25 mouse cellular contexts compared by ENCODE assay signal in genomic region chr15:101184300-101184699, GRCm38 (mm10). TPM values are rescaled to one million over a fixed set of nuclear protein-coding genes. Genes with fewer than 3 reads are reported as not detected.
DNase-seq lines count a peak whose midpoint lies in the region; ATAC-seq and TF ChIP-seq lines count a peak whose summit lies in the region.
"Had no signal": no experiment of that assay in that cellular context is flagged by ENCODE, and none has a peak within 500 bp of the region (broad histone marks: within the 10 kb centered on the region; RNA-seq: fewer than 3 reads in every experiment).

No protein-coding gene starts in this region.

- H3K4me2 ChIP-seq in intestine, embryonic 14.5 days (ENCODE audit: low read length), result no peak overlapping the region
- H3K4me2 ChIP-seq in intestine, embryonic 16.5 days (ENCODE audit: low read depth, low read length), result no peak overlapping the region
- H3K4me2 ChIP-seq in lung, embryonic 16.5 days (ENCODE audit: low read depth, low read length), result no peak overlapping the region
- no peak overlapping the region for H3K4me2 ChIP-seq in lung, postnatal 0 days (replicated peaks; ENCODE audit: low read depth, low read length)
- no peak overlapping the region for H3K4me2 ChIP-seq in stomach, embryonic 16.5 days (ENCODE audit: low read depth, low read length)
- H3K4me2 ChIP-seq: embryonic facial prominence, embryonic 13.5 days; forebrain, embryonic 12.5 days; forebrain, embryonic 15.5 days; heart, embryonic 13.5 days; hindbrain, embryonic 12.5 days; hindbrain, embryonic 15.5 days had no signal

- H3K4me3 ChIP-seq in intestine, embryonic 14.5 days (ENCODE audit: low read depth, low read length), result no peak overlapping the region
- no peak overlapping the region for H3K4me3 ChIP-seq in intestine, embryonic 16.5 days (ENCODE audit: low read length)
- H3K4me3 ChIP-seq in lung, embryonic 16.5 days (ENCODE audit: low read length), result no peak overlapping the region
- H3K4me3 ChIP-seq in lung, postnatal 0 days (ENCODE audit: low read depth, low read length), result no peak overlapping the region
- H3K4me3 ChIP-seq in stomach, embryonic 16.5 days (replicated peaks; ENCODE audit: low read length), result no peak overlapping the region
- H3K4me3 ChIP-seq: embryonic facial prominence, embryonic 10.5 days; embryonic facial prominence, embryonic 13.5 days; erythroblast, embryonic 14.5 days; forebrain, embryonic 12.5 days; forebrain, embryonic 15.5 days; heart, adult 2 months; heart, embryonic 10.5 days; heart, embryonic 13.5 days; hindbrain, embryonic 12.5 days; hindbrain, embryonic 15.5 days had no signal

- H3K27me3 ChIP-seq in intestine, embryonic 14.5 days (replicated peaks; ENCODE audit: control insufficient read depth, insufficient read depth, low read length), result no peaks in the 10 kb centered on the region
- no peaks in the 10 kb centered on the region for H3K27me3 ChIP-seq in intestine, embryonic 16.5 days (replicated peaks; ENCODE audit: control insufficient read depth, insufficient read depth, low read length)
- no peaks in the 10 kb centered on the region for H3K27me3 ChIP-seq in lung, embryonic 16.5 days (ENCODE audit: control insufficient read depth, insufficient read depth, low read depth, low read length)
- no peaks in the 10 kb centered on the region for H3K27me3 ChIP-seq in lung, postnatal 0 days (replicated peaks; ENCODE audit: insufficient read depth, low read length)
- H3K27me3 ChIP-seq in stomach, embryonic 16.5 days (ENCODE audit: control insufficient read depth, insufficient read depth, low read length), result no peaks in the 10 kb centered on the region
- H3K27me3 ChIP-seq: embryonic facial prominence, embryonic 13.5 days; forebrain, embryonic 12.5 days; forebrain, embryonic 15.5 days; heart, embryonic 13.5 days; hindbrain, embryonic 12.5 days; hindbrain, embryonic 15.5 days had no signal

- no peak for TF ChIP-seq EP300 in lung, postnatal 0 days (IDR thresholded peaks at IDR 0.05)

- H3K36me3 ChIP-seq in intestine, embryonic 14.5 days (ENCODE audit: control insufficient read depth, insufficient read depth, low read length), result peaks cover 13% of the 10 kb centered on the region
- peaks cover 4% of the 10 kb centered on the region; the same call in 1 of the 2 replicates for H3K36me3 ChIP-seq in intestine, embryonic 16.5 days (ENCODE audit: control insufficient read depth, insufficient read depth, low read length)
- H3K36me3 ChIP-seq in lung, embryonic 16.5 days (ENCODE audit: control insufficient read depth, insufficient read depth, low read length), result no peaks in the 10 kb centered on the region
- no peaks in the 10 kb centered on the region for H3K36me3 ChIP-seq in lung, postnatal 0 days (ENCODE audit: insufficient read depth, low read length)
- H3K36me3 ChIP-seq in stomach, embryonic 16.5 days (ENCODE audit: control insufficient read depth, insufficient read depth, low read length), result 0 out of 2 replicates have a peak, but pooled peaks cover 4% of the 10 kb centered on the region

- TF ChIP-seq CTCF in lung, postnatal 0 days (IDR thresholded peaks at IDR 0.05), result no peak

- peaks cover 25% of the 10 kb centered on the region for H3K4me1 ChIP-seq in intestine, embryonic 14.5 days (replicated peaks; ENCODE audit: control insufficient read depth, insufficient read depth, low read length)
- peaks cover 40% of the 10 kb centered on the region for H3K4me1 ChIP-seq in intestine, embryonic 16.5 days (ENCODE audit: control insufficient read depth, insufficient read depth, low read length)
- H3K4me1 ChIP-seq in lung, embryonic 16.5 days (replicated peaks; ENCODE audit: control insufficient read depth, insufficient read depth, low read length), result peaks cover 39% of the 10 kb centered on the region
- H3K4me1 ChIP-seq in lung, postnatal 0 days (ENCODE audit: insufficient read depth, low read depth, low read length), result peaks cover 23% of the 10 kb centered on the region; the same call in 1 of the 2 replicates
- peaks cover 49% of the 10 kb centered on the region for H3K4me1 ChIP-seq in stomach, embryonic 16.5 days (ENCODE audit: control insufficient read depth, insufficient read depth, low read length)

- H3K9me3 ChIP-seq in intestine, embryonic 14.5 days (ENCODE audit: control insufficient read depth, low read length), result 0 out of 2 replicates have a peak, but pooled peaks cover 3% of the 10 kb centered on the region
- H3K9me3 ChIP-seq in intestine, embryonic 16.5 days (ENCODE audit: control insufficient read depth, low read length), result no peaks in the 10 kb centered on the region
- no peaks in the 10 kb centered on the region for H3K9me3 ChIP-seq in lung, embryonic 16.5 days (ENCODE audit: control insufficient read depth, low read length)
- H3K9me3 ChIP-seq in lung, postnatal 0 days (ENCODE audit: low read length), result no peaks in the 10 kb centered on the region
- H3K9me3 ChIP-seq in stomach, embryonic 16.5 days (replicated peaks; ENCODE audit: control insufficient read depth, low read length), result no peaks in the 10 kb centered on the region
- H3K9me3 ChIP-seq: embryonic facial prominence, embryonic 10.5 days; embryonic facial prominence, embryonic 13.5 days; forebrain, embryonic 12.5 days; forebrain, embryonic 15.5 days; heart, embryonic 10.5 days; hindbrain, embryonic 12.5 days; hindbrain, embryonic 15.5 days had no signal

- no peak for DNase-seq in intestine, embryonic 14.5 days (ENCODE audit: low spot score)
- DNase-seq in lung, postnatal 0 days (ENCODE audit: low spot score), result no peak
- DNase-seq in adrenal gland, adult (ENCODE audit: inconsistent age in 2 of 2, low spot score in 1 of 2), result no peak
- DNase-seq: adrenal gland, adult 8-10 months; adrenal gland, postnatal 25 days; cerebellum, adult 8-10 months; cerebellum, postnatal 10 days; cerebellum, postnatal 36 days; embryo, embryonic 11 days; gastrocnemius, postnatal 25 days; heart, adult 2 months; heart, postnatal 14 days had no signal

- no peak for ATAC-seq in intestine, embryonic 14.5 days (replicated peaks; ENCODE audit: low FRiP score, low TSS enrichment, low read depth)
- ATAC-seq in intestine, embryonic 16.5 days, result no peak
- ATAC-seq in lung, embryonic 16.5 days (ENCODE audit: low read depth), result no peak
- ATAC-seq in lung, postnatal 0 days, result no peak
- ATAC-seq in stomach, embryonic 16.5 days (ENCODE audit: insufficient read depth, low FRiP score), result no peak
- ATAC-seq: CD4-positive, CD25-positive, alpha-beta regulatory T cell, adult 4 months; forebrain, embryonic 15.5 days had no signal

- 0 out of 2 replicates have a peak overlapping the region, but pooled peaks have one; percentile 16 for H3K27ac ChIP-seq in intestine, embryonic 14.5 days (ENCODE audit: low read depth)
- no peak overlapping the region for H3K27ac ChIP-seq in intestine, embryonic 16.5 days (ENCODE audit: low read length)
- peak overlapping the region; percentile 91; the same call in 1 of the 2 replicates for H3K27ac ChIP-seq in lung, embryonic 16.5 days (ENCODE audit: low read length)
- H3K27ac ChIP-seq in lung, postnatal 0 days (ENCODE audit: low read length), result no peak overlapping the region
- peak overlapping the region; percentile 31 for H3K27ac ChIP-seq in stomach, embryonic 16.5 days (ENCODE audit: low read length)
- H3K27ac ChIP-seq: embryonic facial prominence, embryonic 10.5 days; embryonic facial prominence, embryonic 13.5 days; forebrain, embryonic 12.5 days; forebrain, embryonic 15.5 days; heart, adult 2 months; heart, embryonic 10.5 days; heart, embryonic 13.5 days; hindbrain, embryonic 12.5 days; hindbrain, embryonic 15.5 days had no signal

- no peak overlapping the region for H3K9ac ChIP-seq in intestine, embryonic 14.5 days (ENCODE audit: low read length)
- no peak overlapping the region for H3K9ac ChIP-seq in intestine, embryonic 16.5 days (ENCODE audit: low read depth, low read length)
- no peak overlapping the region for H3K9ac ChIP-seq in lung, embryonic 16.5 days (ENCODE audit: low read length)
- no peak overlapping the region for H3K9ac ChIP-seq in lung, postnatal 0 days (replicated peaks; ENCODE audit: low read depth)
- no peak overlapping the region for H3K9ac ChIP-seq in stomach, embryonic 16.5 days (ENCODE audit: low read length)
- H3K9ac ChIP-seq: embryonic facial prominence, embryonic 13.5 days; forebrain, embryonic 12.5 days; forebrain, embryonic 15.5 days; heart, embryonic 13.5 days; hindbrain, embryonic 12.5 days; hindbrain, embryonic 15.5 days had no signal

- whole genome bisulfite sequencing in intestine, embryonic 14.5 days, result 89% methylated on average over 8 of the region's 8 CpGs
- WGBS in intestine, embryonic 16.5 days, result 76% methylated on average over 8 of the region's 8 CpGs
- 88% methylated on average over 8 of the region's 8 CpGs for WGBS in lung, embryonic 16.5 days
- 88% methylated on average over 8 of the region's 8 CpGs for WGBS in lung, postnatal 0 days
- WGBS in stomach, embryonic 16.5 days, result 85% methylated on average over 8 of the region's 8 CpGs

RNA-seq across cellular contexts. Expression of gene Acvr1b, which starts 10.4 kb away (rescaled TPM):
- 12.5 and 12.6 TPM in 2 replicates for polyA plus RNA-seq in intestine, embryonic 14.5 days (2014; fragmentation: Nextera tagmentation; extraction: Ambion mirVana)
- 10.4 and 11.0 TPM in 2 replicates for polyA plus RNA-seq in intestine, embryonic 16.5 days (2015; fragmentation: Nextera tagmentation; extraction: Ambion mirVana)
- polyA plus RNA-seq in lung, embryonic 16.5 days (2015; fragmentation: Nextera tagmentation; extraction: Ambion mirVana), result 6.8 and 7.9 TPM in 2 replicates
- 6.6 and 7.4 TPM in 2 replicates for polyA plus RNA-seq in lung, postnatal 0 days (2015; fragmentation: Nextera tagmentation; extraction: Ambion mirVana)
- polyA plus RNA-seq in stomach, embryonic 16.5 days (2015; fragmentation: Nextera tagmentation; extraction: Ambion mirVana), result 11.6 and 12.1 TPM in 2 replicates

RNA-seq across cellular contexts. Expression of gene Grasp, which starts 39.7 kb away (rescaled TPM):
- polyA plus RNA-seq in intestine, embryonic 14.5 days (2014; fragmentation: Nextera tagmentation; extraction: Ambion mirVana), result 3.5 and 4.2 TPM in 2 replicates
- 2.3 and 2.8 TPM in 2 replicates for polyA plus RNA-seq in intestine, embryonic 16.5 days (2015; fragmentation: Nextera tagmentation; extraction: Ambion mirVana)
- 5.6 and 6.1 TPM in 2 replicates for polyA plus RNA-seq in lung, embryonic 16.5 days (2015; fragmentation: Nextera tagmentation; extraction: Ambion mirVana)
- 8.2 and 8.6 TPM in 2 replicates for polyA plus RNA-seq in lung, postnatal 0 days (2015; fragmentation: Nextera tagmentation; extraction: Ambion mirVana)
- 2.1 and 2.7 TPM in 2 replicates for polyA plus RNA-seq in stomach, embryonic 16.5 days (2015; fragmentation: Nextera tagmentation; extraction: Ambion mirVana)

RNA-seq across cellular contexts. Expression of gene Acvrl1, which starts 56.0 kb away (rescaled TPM):
- polyA plus RNA-seq in intestine, embryonic 14.5 days (2014; fragmentation: Nextera tagmentation; extraction: Ambion mirVana), result 16.5 and 16.6 TPM in 2 replicates
- 31.2 and 31.9 TPM in 2 replicates for polyA plus RNA-seq in intestine, embryonic 16.5 days (2015; fragmentation: Nextera tagmentation; extraction: Ambion mirVana)
- polyA plus RNA-seq in lung, embryonic 16.5 days (2015; fragmentation: Nextera tagmentation; extraction: Ambion mirVana), result 91.3 and 93.3 TPM in 2 replicates
- polyA plus RNA-seq in lung, postnatal 0 days (2015; fragmentation: Nextera tagmentation; extraction: Ambion mirVana), result 159 and 168 TPM in 2 replicates
- 34.9 and 39.3 TPM in 2 replicates for polyA plus RNA-seq in stomach, embryonic 16.5 days (2015; fragmentation: Nextera tagmentation; extraction: Ambion mirVana)
- polyA plus RNA-seq: erythroblast, embryonic 14.5 days had no signal

Comparison
In these comparisons a context has a peak if more than half of its experiments do, and no peak if none do; other contexts are left out.
1. H3K27ac ChIP-seq: peak in intestine, embryonic 14.5 days (single experiment), lung, embryonic 16.5 days (single experiment) and stomach, embryonic 16.5 days (single experiment); none in intestine, embryonic 16.5 days (single experiment) and lung, postnatal 0 days (single experiment).